Mouse (Mus musculus) liver, embryonic 15.5 days (tissue): ENCODE measurements around the gene Capn3. TPM values are rescaled to one million over a fixed set of nuclear protein-coding genes. Genes with fewer than 3 reads are reported as not detected.

Experiments used
- ATAC-seq: fragments of 200-750 bp; cut with Nextera tagmentation; 2 replicates; pipeline ENCODE4 v1.8.0; 2017; ENCODE audit warnings: moderate number of reproducible peaks, mild to moderate bottlenecking, moderate library complexity; ENCODE audit not compliant: insufficient read depth
- H3K27ac ChIP-seq: fragments of 300-500 bp; sonication (generic); replicated peaks from 2 replicates; pipeline ENCODE4 v1.5.1; 2015; ENCODE audit warnings: mild to moderate bottlenecking, inconsistent platforms
- H3K27me3 ChIP-seq: fragments of 300-500 bp; sonication (generic); 2 replicates; pipeline ENCODE4 v1.6.1; 2015; ENCODE audit warnings: mild to moderate bottlenecking, inconsistent platforms
- H3K36me3 ChIP-seq: fragments of 300-500 bp; sonication (generic); replicated peaks from 2 replicates; pipeline ENCODE4 v1.6.1; 2015; ENCODE audit warnings: moderate library complexity, mild to moderate bottlenecking, inconsistent platforms
- H3K4me1 ChIP-seq: fragments of 300-500 bp; sonication (generic); replicated peaks from 2 replicates; pipeline ENCODE4 v1.6.1; 2015; ENCODE audit warnings: inconsistent platforms
- H3K4me2 ChIP-seq: fragments of 300-500 bp; sonication (generic); 2 replicates; pipeline ENCODE4 v1.6.1; 2015; ENCODE audit warnings: moderate library complexity, mild to moderate bottlenecking, inconsistent platforms
- H3K4me3 ChIP-seq: fragments of 300-500 bp; sonication (generic); replicated peaks from 2 replicates; pipeline ENCODE4 v1.5.1; 2015; ENCODE audit warnings: mild to moderate bottlenecking, inconsistent platforms
- H3K9ac ChIP-seq: fragments of 300-500 bp; sonication (generic); 2 replicates; pipeline ENCODE4 v1.6.1; 2015; ENCODE audit warnings: moderate library complexity, mild to moderate bottlenecking, inconsistent platforms
- H3K9me3 ChIP-seq: fragments of 300-500 bp; sonication (generic); replicated peaks from 2 replicates; pipeline ENCODE4 v1.6.1; 2016; ENCODE audit warnings: inconsistent platforms
- WGBS: fragments of 180-500 bp; shearing (Covaris S2); methylation state at CpG from one replicate; pipeline ENCODE4 v1.1.7; 2015; ENCODE audit warnings: mixed read lengths; ENCODE audit not compliant: insufficient replicate concordance; 5-methylcytosine and 5-hydroxymethylcytosine counted together
- polyA plus RNA-seq: library from polyadenylated mRNA; unstranded; fragments of >200 nt; fragmentation: Nextera tagmentation; extraction: Ambion mirVana; gene quantifications from 2 replicates; pipeline ENCODE4 v1.2.1, GENCODE M21; 2015

Gene Capn3
- polyA plus RNA-seq, 1 experiment from 2014 or later, result 3.5 TPM

DNA sequence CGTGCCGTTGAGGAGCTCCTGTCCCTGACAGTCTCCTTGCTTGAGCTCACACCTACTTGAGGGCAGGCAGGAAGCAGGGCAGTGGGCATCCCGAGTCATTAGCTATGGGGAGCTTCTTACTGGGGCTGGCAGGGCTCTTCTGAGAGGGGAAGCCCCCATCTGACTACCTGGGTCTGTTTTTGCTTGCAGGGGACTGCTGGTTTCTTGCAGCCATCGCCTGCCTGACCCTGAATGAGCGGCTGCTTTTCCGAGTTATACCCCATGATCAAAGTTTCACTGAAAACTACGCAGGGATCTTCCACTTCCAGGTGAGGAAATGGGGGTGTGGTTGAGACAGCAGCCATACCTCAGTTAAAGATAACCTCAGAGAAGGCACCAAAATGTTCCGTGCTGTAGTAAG is 26.1 kb downstream of the Capn3 start:
- no peak overlapping the region for H3K4me2 ChIP-seq
- H3K27ac ChIP-seq, result no peak overlapping the region
- no peaks in the 10 kb centered on the region for H3K36me3 ChIP-seq
- no peak overlapping the region for H3K4me3 ChIP-seq
- no peaks in the 10 kb centered on the region for H3K4me1 ChIP-seq
- H3K9ac ChIP-seq, result no peak overlapping the region
- H3K9me3 ChIP-seq, result no peaks in the 10 kb centered on the region
- no peak for ATAC-seq
- 45% methylated on average over 8 of the region's 8 CpGs for WGBS
- H3K27me3 ChIP-seq, result no peaks in the 10 kb centered on the region

DNA sequence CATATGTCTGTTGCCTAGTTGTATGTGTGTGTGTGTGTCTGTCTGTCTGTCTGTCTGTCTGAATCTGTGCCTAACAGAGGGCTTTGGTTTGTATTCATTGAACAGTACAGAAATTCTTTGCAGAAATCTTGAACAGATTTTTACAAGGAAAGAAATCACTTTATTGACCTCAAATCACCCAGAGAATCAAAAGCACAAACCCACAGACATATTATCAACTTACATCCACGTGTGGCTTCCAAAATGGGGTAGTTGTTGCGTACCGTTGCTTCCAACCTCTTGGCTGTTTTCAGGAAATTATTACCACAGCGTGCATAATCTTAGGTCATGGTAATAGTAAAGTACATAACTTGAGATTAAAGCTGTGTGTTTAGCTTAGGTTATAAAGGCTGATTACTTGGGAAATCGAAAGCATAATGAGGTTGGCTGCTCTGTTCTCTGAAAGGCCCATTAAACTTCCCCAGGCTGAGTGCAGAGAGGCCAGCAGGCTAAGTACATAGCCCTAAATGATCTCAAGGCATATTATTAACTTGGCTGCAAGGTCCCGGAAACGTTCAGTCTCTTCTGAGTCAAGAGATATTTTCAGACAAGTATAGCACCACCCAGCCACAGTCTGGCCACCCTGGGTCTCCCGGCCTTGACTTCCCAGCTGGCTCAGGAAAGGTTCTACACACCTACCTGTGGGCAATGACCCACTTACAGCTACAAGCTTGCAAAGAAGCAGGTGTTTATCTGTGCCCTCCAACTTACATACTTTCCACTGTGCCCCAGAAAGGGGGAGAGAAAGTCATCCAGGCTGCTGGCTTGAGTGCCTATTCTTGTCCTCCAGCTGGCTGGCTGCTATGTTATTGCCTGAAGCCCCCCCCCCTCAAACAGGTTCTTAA is 26.9 kb downstream of the Capn3 start:
- H3K4me2 ChIP-seq, result no peak overlapping the region
- no peaks in the 10 kb centered on the region for H3K27me3 ChIP-seq
- no peaks in the 10 kb centered on the region for H3K9me3 ChIP-seq
- no peaks in the 10 kb centered on the region for H3K4me1 ChIP-seq
- no peak overlapping the region for H3K4me3 ChIP-seq
- no peak for ATAC-seq
- WGBS, result 40% methylated on average over 8 of the region's 8 CpGs
- no peak overlapping the region for H3K9ac ChIP-seq
- no peaks in the 10 kb centered on the region for H3K36me3 ChIP-seq
- no peak overlapping the region for H3K27ac ChIP-seq

- H3K9ac ChIP-seq, result no peak overlapping the region
- H3K9me3 ChIP-seq, result no peaks in the 10 kb centered on the region
- WGBS, result 72% methylated on average over 3 of the region's 3 CpGs
- H3K27me3 ChIP-seq, result no peaks in the 10 kb centered on the region
- H3K4me1 ChIP-seq, result no peaks in the 10 kb centered on the region
- H3K4me2 ChIP-seq, result no peak overlapping the region
- no peak for ATAC-seq
- H3K4me3 ChIP-seq, result no peak overlapping the region
- H3K36me3 ChIP-seq, result no peaks in the 10 kb centered on the region
- no peak overlapping the region for H3K27ac ChIP-seq
Measured at GRCm38 (mm10) chr2:120484241-120484640, 28.4 kb downstream of the Capn3 start.

GRCm38 (mm10) chr2:120493254-120493653 is 37.4 kb downstream of the Capn3 start:
- 59% methylated on average over 4 of the region's 4 CpGs for WGBS
- no peak for ATAC-seq
- H3K4me2 ChIP-seq, result no peak overlapping the region
- H3K9me3 ChIP-seq, result no peaks in the 10 kb centered on the region
- no peak overlapping the region for H3K9ac ChIP-seq
- H3K27ac ChIP-seq, result no peak overlapping the region
- no peaks in the 10 kb centered on the region for H3K36me3 ChIP-seq
- no peaks in the 10 kb centered on the region for H3K27me3 ChIP-seq
- no peaks in the 10 kb centered on the region for H3K4me1 ChIP-seq
- no peak overlapping the region for H3K4me3 ChIP-seq

GRCm38 (mm10) chr2:120496511-120496910 is 40.7 kb downstream of the Capn3 start:
- peaks cover 2% of the 10 kb centered on the region; the same call in 1 of the 2 replicates for H3K4me1 ChIP-seq
- H3K27me3 ChIP-seq, result no peaks in the 10 kb centered on the region
- no peak overlapping the region for H3K27ac ChIP-seq
- ATAC-seq, result no peak
- no peaks in the 10 kb centered on the region for H3K36me3 ChIP-seq
- no peak overlapping the region for H3K9ac ChIP-seq
- 68% methylated on average over 3 of the region's 3 CpGs for WGBS
- H3K4me2 ChIP-seq, result no peak overlapping the region
- no peak overlapping the region for H3K4me3 ChIP-seq
- no peaks in the 10 kb centered on the region for H3K9me3 ChIP-seq

- H3K36me3 ChIP-seq, result peaks cover 1% of the 10 kb centered on the region; the same call in 1 of the 2 replicates
- H3K4me3 ChIP-seq, result no peak overlapping the region
- peak; percentile 52 for ATAC-seq
- no peaks in the 10 kb centered on the region for H3K9me3 ChIP-seq
- no peak overlapping the region for H3K27ac ChIP-seq
- 12% methylated on average over 6 of the region's 6 CpGs for whole genome bisulfite sequencing
- H3K4me2 ChIP-seq, result no peak overlapping the region
- no peaks in the 10 kb centered on the region for H3K27me3 ChIP-seq
- no peak overlapping the region for H3K9ac ChIP-seq
- H3K4me1 ChIP-seq, result peaks cover 2% of the 10 kb centered on the region; the same call in 1 of the 2 replicates
Measured at GRCm38 (mm10) chr2:120499971-120500471, 44.2 kb downstream of the Capn3 start.

DNA sequence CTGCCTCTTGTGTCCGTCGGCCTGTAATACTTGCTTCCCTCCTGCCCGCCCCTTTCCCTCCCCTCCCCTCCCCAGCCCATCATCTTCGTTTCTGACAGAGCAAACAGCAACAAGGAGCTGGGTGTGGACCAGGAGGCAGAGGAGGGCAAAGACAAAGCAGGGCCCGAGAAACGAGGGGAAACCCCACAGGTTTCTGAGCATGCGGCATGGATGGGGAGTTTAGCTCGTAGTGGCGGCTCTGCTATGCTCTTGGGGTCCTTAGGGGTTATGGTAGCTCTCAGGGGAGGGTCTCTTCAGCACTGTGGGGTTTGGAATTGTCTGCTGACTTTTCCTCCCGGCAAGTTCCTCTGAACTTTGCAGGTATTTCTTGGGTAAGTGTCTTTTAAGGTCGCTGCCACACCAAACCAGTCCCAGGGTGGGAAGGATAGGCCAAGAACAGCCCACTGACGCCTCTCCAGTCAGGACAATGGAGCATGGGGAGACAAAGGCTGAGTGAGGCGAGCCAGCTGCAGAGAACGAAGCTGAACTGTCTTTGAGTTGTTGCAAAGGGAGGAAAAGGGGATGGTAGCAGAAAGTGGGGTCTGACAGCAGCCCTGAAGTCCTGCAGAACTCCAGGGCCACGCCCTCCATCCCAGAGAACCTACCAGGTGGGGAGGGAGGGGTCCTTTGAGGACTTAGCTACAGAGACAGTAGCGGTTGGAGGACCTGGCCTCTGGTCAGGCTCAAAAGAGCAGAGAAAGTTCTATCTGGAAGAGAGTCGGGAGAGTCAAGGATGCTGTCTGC is 45.5 kb downstream of the Capn3 start:
- no peak for ATAC-seq
- Histone ChIP-seq H3K27me3 (no peaks in the 10 kb centered on the region), H3K27ac (no peak overlapping the region), H3K9me3 (no peaks in the 10 kb centered on the region), H3K36me3 (peaks cover 14% of the 10 kb centered on the region), H3K4me3 (no peak overlapping the region), H3K4me1 (peaks cover 2% of the 10 kb centered on the region; the same call in 1 of the 2 replicates), H3K4me2 (no peak overlapping the region), H3K9ac (no peak overlapping the region)
- WGBS, result 36% methylated on average over 17 of the region's 17 CpGs

DNA sequence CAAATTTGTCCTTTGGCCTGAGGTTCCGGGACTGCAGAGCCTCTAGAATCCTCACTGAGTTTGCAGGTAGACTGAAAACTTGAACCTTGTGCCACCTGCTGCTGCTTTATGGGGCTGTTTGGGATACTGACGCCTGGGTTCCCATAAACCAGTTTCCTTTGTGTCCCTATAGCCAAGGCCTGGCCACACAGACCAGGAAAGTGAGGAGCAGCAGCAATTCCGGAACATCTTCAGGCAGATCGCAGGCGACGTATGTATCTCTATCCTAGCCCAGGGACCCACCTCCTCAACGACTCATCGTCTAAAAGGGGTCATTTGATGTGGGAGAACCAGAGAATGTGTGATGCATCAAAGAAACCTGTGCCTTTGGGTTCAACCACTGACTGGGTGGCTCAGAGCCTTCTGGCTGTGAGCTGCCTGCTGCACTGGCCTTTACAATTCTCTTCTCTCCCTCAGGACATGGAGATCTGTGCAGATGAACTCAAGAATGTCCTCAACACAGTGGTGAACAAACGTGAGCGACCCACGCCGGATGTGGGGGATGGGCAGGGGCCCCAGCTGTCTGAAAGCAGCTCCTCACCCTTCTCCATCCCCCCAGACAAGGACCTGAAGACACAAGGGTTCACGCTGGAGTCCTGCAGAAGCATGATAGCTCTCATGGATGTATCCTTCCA is 46.2 kb downstream of the Capn3 start:
- no peak for ATAC-seq
- no peaks in the 10 kb centered on the region for H3K9me3 ChIP-seq
- H3K4me1 ChIP-seq, result peaks cover 2% of the 10 kb centered on the region; the same call in 1 of the 2 replicates
- no peak overlapping the region for H3K27ac ChIP-seq
- 57% methylated on average over 13 of the region's 13 CpGs for WGBS
- no peaks in the 10 kb centered on the region for H3K27me3 ChIP-seq
- H3K4me3 ChIP-seq, result no peak overlapping the region
- peaks cover 16% of the 10 kb centered on the region for H3K36me3 ChIP-seq
- H3K4me2 ChIP-seq, result no peak overlapping the region
- H3K9ac ChIP-seq, result no peak overlapping the region

- H3K9ac ChIP-seq, result no peak overlapping the region
- no peaks in the 10 kb centered on the region for H3K9me3 ChIP-seq
- H3K4me3 ChIP-seq, result no peak overlapping the region
- peaks cover 16% of the 10 kb centered on the region for H3K36me3 ChIP-seq
- 36% methylated on average over 3 of the region's 3 CpGs for WGBS
- no peak overlapping the region for H3K4me2 ChIP-seq
- no peak for ATAC-seq
- H3K27ac ChIP-seq, result no peak overlapping the region
- H3K27me3 ChIP-seq, result no peaks in the 10 kb centered on the region
- H3K4me1 ChIP-seq, result peaks cover 2% of the 10 kb centered on the region; the same call in 1 of the 2 replicates
Measured at GRCm38 (mm10) chr2:120502605-120502990, 46.8 kb downstream of the Capn3 start.

GRCm38 (mm10) chr2:120503094-120503493 is 47.3 kb downstream of the Capn3 start:
- H3K9me3 ChIP-seq, result no peaks in the 10 kb centered on the region
- ATAC-seq, result no peak
- 84% methylated on average over 6 of the region's 6 CpGs for WGBS
- H3K9ac ChIP-seq, result no peak overlapping the region
- H3K4me1 ChIP-seq, result peaks cover 2% of the 10 kb centered on the region; the same call in 1 of the 2 replicates
- no peaks in the 10 kb centered on the region for H3K27me3 ChIP-seq
- H3K36me3 ChIP-seq, result peaks cover 19% of the 10 kb centered on the region
- H3K27ac ChIP-seq, result no peak overlapping the region
- no peak overlapping the region for H3K4me2 ChIP-seq
- H3K4me3 ChIP-seq, result no peak overlapping the region

- WGBS, result 65% methylated on average over 5 of the region's 5 CpGs
Measured at GRCm38 (mm10) chr2:120503992-120504391, 48.2 kb downstream of the Capn3 start.

More at GRCm38 (mm10) chr2:120503992-120504391, 48.2 kb downstream of the Capn3 start:
- no peak for ATAC-seq
- Histone ChIP-seq H3K27me3 (no peaks in the 10 kb centered on the region), H3K27ac (no peak overlapping the region), H3K4me2 (no peak overlapping the region), H3K36me3 (peaks cover 26% of the 10 kb centered on the region), H3K4me1 (peaks cover 2% of the 10 kb centered on the region; the same call in 1 of the 2 replicates), H3K9ac (no peak overlapping the region), H3K9me3 (no peaks in the 10 kb centered on the region), H3K4me3 (no peak overlapping the region)
